Mouse (Mus musculus) CD8-positive naive resting alpha-beta T cell, adult 2 months (primary cell): Measurements from ENCODE around the gene Iqgap2.
A peak's percentile ranks its signal among the peaks of the same experiment; 100 is the strongest.

ENCODE experiments used
- DNase-seq, 2 experiments: peaks; one replicate each; pipeline ENCODE4 v3.0.0; 2022; ENCODE audit warnings: low read depth in 2 of 2, low spot score in 2 of 2

The Iqgap2 gene

GRCm38 (mm10) chr13:95780038-95780437, 111.7 kb downstream of the Iqgap2 start:
- DNase-seq = no peak

DNA sequence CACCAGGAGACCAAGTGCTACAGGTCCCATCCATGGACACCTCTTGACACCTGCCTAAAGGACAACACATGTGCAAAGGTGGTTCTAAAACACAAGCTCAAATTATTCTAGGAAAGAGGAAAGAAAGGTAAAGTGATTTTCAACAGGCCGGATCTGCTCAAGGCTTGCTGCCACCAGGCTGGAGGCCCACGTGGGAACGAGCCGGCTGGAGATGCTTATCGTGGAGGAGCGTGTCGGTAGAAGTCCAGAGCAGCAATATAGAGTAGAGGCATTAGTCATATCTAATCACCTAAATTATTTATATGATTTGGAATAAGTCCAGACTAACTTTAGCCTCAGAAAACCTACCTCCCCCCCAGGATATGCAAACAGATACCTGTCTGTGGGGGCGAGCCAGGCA, 112.5 kb downstream of the Iqgap2 start:
- DNase-seq = no peak

DNA sequence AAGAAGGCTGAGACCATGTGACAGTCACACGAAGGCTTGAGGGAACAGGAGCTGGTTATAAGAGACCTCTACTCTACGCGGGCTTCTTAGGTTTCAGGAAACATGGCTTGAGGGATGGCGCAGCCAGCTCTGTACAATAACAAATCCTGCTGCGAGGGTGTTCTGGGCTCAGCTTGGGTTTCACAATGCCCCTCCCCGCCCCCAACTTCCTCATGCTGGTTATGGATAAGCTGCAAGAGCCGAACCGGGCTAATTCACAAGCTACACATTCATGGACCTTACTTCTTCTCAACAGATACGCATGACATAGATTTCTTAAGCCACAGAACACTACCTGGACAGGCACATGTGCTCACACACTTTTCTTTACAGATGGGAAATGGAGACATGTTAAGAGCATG, 113.0 kb downstream of the Iqgap2 start:
- no peak for DNase-seq

DNA sequence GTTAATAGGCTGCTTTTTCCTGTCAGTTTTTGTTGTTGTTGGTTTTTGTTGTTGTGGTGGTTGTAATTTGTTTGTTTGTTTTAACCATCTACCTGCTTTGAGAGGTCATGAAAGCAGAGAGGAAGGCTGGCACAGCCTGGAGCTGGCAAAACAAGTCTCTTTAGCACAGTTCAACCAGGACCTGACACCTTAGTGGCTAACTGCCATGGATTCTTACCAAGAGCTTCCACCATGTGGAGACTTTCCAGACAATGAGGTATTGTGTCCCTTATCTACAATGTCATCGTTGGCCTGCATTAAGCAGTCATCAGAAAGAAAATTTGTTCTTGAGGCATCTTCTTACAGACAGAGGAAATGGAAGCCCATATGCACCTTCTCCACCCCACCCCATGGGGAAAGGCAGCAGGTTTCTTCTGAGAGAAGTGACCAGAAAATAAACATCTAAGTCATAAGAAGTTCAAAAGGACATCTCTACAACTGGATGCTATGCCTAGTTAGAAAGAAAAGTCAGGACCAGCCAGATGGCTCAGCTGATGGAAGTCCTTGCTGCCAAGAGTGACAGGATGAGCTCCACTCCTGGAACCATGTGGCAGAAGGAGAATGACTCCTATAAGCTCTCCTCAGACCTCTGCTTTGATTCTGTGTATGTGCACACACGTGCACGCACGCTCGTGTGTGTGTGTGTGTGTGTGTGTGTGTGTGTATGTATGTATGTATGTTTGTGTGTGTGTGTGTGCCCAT, 113.9 kb downstream of the Iqgap2 start:
- no peak for DNase-seq

GRCm38 (mm10) chr13:95777237-95777636, 114.5 kb downstream of the Iqgap2 start:
- DNase-seq = peak in 1 of 2 experiments; percentile 14

GRCm38 (mm10) chr13:95774966-95775696, 116.6 kb downstream of the Iqgap2 start:
- DNase-seq = no peak

- peak; percentile 13 to 29 for DNase-seq
Observed at GRCm38 (mm10) chr13:95765017-95765416, 126.7 kb downstream of the Iqgap2 start.

GRCm38 (mm10) chr13:95763876-95764517, 127.7 kb downstream of the Iqgap2 start:
- no peak for DNase-seq

- DNase-seq = no peak
Observed at GRCm38 (mm10) chr13:95759810-95760209, 131.9 kb downstream of the Iqgap2 start.

DNA sequence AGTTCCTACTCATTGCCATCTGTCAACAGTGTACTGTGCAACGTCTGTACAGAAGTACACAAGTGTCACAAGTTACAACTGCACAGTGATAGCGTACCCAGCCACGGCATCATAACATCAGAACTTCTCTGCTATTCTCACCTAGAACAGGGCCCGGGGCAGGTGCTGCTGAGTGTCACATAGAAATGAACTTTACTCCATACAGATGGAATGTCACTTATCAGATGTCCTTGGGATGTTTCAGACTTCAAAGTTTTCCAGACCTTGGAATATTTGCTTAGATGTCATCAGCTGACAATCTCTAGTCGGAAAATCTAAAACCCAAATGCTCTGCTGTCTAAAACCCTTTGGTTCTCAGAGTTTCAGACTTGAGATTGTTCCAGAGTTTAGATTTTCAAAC, 137.4 kb downstream of the Iqgap2 start:
- no peak for DNase-seq

DNA sequence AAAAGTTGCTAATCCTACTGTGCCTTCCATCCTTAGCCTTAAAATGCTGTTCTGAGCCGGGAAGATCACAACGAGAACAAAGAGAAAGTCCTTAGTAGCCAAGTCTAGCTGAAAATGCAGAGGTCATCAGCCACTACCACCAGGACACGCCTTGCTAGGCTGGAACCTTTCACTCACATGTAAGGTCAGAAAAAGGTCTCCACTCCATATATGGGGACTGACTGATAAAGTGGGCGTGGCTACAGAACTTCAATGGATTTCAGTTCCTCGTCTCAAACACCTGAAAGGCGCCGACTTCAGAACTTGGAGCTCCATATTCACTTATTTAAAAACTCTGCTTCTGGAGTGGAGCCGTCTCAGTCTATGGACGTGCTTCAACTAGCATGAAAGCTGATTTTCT, 139.3 kb downstream of the Iqgap2 start:
- no peak for DNase-seq

GRCm38 (mm10) chr13:95747541-95747940, 144.2 kb downstream of the Iqgap2 start:
- no peak for DNase-seq

GRCm38 (mm10) chr13:95747101-95747500, 144.6 kb downstream of the Iqgap2 start:
- no peak for DNase-seq

DNA sequence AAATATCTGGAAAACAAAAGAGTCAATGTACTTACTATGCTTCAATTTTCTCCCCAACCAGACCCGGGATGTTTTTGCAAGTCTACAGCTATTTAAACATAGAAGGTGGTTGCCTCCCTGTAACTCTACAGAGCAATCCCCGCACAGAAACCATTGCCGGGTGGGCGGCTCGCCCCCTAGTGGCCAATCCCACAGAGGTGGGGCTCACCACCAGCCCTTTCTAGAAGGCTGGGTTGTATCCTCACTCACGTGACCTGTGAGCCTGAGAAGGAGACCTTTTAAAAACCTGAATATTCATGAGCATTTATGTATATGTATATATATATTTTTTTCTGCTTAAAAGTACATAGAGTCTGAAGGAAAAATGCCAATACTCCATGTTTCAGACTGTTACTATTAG, 145.2 kb downstream of the Iqgap2 start:
- peak; percentile 41 to 68 for DNase-seq

DNA sequence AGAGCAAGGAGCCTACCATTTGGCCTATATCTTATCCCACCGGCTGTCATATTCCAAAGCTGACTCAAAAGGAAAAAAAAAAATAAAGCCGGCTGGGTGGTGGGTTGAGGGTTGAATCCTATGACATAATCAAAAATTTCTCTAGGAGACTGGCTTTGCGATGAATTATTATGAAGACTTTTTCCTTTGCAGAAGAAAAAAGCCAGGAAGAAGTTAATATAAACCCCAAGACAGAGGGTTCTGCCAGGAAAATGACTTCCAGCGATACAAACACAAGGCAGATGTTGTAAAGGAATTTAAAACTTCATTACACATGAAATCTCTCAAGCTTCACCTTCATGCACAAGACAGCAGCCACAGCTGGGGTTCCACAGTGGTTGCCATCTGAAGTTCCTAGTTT, 146.3 kb downstream of the Iqgap2 start:
- no peak for DNase-seq

DNA sequence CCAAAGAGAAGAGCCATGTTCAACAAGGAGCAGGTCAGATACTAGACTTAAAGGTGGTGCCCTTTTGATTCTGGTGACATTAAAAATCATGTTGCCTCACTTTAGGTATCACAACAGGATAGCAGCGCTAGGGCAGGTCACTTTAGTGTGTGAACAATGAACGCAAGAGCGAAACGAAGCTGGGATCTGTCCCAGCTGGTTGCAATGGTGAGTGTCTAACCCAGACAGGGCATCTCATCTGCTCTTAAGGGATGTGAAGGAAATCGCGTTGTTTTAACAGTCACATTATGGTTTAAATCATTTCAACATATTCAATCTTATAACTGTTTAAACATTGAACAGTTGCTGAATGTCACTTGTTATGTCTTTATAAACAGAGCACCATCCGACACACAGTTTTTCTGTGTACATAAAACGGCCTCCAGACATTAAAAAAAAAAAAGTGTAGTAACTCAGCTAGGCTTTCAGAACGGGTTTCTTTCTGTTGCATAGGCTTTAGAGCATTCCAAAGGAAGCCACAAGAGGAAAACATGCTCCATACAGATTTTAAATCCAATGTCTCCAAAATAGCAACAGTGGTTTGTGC, 148.7 kb downstream of the Iqgap2 start:
- no peak for DNase-seq

DNA sequence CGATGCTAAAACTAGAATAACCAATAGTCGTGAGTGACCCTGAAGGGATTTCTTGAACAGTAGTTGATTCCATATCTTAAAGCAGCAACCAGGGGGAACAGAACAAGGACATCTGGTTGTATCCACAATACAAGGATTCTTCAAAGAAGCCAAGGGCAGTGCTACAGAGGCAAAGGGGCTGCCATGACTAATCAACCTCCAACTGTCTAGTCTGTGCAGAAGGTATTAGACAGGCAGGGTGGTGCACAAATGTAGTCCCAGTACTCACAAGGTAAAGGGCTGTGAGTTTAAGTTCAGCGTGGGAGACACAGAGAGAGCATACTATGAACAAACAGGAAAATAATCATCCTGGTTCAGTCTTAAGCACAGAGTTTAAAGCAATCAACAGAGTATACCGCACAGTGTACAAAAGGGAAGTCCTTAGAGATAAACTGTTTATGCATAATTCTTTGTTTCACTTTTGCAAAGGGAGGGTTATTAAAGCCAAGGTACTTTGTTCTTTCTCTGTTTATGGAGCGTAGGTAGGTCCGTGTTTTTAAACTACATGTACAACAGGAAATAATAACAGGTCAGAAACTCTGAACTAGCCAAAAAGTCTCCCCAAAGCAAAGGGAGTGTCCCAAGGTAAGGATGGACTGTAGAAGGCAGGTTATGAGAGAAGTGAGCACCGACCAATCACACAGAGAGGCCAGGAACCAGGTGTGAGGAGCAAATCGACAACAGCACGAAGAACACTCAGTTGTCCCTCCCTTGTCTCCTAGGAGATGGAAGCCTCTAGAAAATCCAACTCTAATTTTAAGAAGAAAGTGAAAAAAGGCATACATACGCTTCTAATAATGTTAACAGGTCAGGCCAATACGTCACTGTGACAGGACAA, 149.7 kb downstream of the Iqgap2 start:
- DNase-seq = no peak

- DNase-seq = no peak
Observed at GRCm38 (mm10) chr13:95739651-95740050, 152.1 kb downstream of the Iqgap2 start.

GRCm38 (mm10) chr13:95730491-95730890, 161.2 kb downstream of the Iqgap2 start:
- DNase-seq = no peak

DNA sequence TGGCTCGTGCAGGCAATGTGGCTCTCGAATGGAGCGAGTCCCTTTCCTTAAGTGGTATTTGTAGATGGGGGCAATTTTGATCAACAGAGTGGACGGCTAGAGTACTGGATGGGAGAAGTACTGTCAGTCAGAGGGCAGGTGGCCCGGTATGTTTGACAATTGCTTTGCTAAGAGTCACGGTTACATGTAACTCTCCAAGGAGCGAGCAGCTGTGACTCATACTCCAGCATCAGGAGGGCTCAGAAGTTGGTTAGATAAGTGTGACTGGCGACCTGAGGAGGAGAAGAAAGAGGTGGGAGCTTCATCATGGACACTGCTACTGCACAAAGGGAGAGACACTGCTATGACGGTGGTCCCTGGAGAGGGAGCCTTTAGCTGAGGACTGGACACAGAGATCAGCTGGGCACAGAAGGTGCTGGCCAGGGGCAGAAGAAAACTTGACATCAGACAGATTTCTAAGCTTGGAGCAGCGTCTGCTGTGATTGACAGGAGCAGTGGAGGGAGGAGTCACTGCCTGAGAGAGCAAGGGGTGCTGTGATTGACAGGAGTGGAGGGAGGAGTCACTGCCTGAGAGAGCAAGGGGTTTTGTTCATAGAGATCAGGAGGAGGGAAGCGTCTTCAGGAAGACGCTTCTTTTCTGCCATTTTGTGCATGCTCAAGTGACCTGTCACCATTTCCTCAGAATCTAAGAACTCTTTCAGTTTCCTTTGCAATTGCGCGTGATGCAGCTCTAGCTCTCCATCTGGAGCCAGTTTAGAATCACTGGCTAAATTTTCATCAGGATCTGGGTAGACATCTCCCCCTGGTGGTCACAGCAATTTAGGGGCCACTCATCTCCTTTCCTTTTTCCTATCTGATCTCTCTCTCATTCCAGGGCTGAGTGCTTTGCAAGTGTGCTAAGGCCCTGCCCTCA, 172.1 kb downstream of the Iqgap2 start:
- peak; percentile 53 to 65 for DNase-seq
